Mouse (Mus musculus) brain, embryonic 18.5 days (tissue): Measurements from ENCODE around the gene Apoe.

Experiments used
- DNase-seq: peaks from one replicate; pipeline ENCODE4 v3.0.0-alpha.2; 2012; ENCODE audit warnings: low read depth, low spot score

The Apoe gene

DNA sequence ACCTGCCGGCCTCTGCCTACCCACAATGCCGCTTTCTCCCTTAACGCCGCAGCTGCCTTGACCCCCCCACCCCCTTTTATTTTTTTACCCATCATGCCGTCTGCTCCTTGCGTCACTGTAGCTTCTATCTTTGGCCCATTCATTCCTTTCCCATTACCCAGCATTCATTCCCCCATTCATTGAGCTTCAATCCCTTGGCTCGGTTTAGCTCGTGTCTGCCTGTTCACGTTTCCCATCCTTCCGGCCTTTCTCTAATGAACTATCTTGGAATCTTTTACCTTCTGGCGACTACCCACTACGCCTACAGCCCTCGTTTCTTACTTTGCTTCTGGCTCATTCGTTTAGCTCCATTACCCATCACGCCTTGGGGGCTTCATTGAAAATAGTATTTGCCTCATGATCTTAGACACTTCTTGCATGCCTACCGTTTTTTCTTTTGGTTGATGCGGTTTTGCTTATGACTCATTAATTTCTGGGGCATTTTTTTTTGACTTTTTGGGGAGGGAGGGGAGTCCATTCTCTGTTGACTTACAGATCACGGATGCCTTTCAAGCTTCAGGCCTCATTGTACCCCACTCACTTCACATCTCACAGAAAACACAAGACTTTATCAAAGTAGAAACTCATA, 17.2 kb upstream of the Apoe start:
- no peak for DNase-seq

DNA sequence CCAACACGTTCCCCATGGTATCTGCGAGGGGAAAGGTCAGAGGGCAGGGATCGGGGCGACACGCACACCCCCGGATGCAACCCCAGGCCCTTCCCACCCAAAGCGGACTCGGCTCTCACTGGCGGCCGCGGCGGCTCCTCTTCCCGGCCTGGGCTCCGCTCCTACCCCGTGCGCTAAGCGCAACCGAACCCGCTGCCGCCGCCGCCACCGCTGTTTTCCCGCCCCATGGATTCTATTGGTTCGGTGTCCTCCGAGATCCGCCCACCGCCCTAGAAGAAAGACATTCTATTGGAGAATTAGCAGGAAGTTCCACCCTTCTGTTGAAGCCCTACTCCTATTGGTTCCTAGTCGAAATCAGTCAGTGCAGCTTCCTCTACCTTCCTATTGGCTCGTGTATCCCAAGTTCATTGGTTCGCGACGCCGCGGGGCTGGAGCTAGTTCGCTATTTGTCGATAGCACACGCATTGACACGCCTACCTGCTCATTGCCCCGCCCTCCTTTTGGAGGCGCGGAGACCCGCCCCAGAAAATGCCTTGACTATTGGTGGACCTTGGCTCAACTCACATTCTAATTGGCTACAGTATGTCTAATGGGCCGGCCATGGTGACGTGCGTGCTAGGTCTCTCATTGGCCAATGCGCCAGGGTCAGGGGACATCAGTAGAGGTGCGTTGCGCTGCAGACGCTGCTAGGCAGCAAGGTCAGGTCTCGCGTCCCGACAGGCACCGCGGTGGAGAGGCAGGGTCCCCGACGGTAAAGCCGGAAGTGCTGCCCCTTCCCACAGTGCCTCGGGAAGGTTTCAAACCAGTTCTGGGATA, 16.5 kb upstream of the Apoe start, which contains the start of gene Tomm40:
TSS of gene Tomm40 (minus strand) at position 200 of the 816 bp plus-strand sequence.
- peak; percentile 100 for DNase-seq

DNA sequence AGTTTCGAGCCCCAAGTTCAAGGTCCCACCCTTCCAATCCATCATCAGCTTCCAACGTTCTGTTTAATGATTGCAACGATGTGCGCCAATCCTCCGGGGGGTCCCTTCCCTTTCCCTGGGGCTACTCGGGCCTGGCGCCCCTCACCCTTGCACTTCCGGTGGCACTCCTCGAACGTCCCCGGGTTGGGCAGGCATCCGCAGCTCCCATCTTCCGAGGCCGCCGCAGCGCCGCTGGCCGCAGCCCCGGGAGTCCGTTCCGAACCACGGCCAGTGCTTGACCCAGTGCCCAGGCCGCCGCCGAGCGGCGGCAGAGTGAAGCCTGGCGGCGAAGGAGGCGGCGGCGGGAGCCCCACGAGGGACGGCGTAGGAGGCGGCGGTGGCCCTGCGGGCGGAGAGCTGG, 15.8 kb upstream of the Apoe start:
- no peak for DNase-seq

DNA sequence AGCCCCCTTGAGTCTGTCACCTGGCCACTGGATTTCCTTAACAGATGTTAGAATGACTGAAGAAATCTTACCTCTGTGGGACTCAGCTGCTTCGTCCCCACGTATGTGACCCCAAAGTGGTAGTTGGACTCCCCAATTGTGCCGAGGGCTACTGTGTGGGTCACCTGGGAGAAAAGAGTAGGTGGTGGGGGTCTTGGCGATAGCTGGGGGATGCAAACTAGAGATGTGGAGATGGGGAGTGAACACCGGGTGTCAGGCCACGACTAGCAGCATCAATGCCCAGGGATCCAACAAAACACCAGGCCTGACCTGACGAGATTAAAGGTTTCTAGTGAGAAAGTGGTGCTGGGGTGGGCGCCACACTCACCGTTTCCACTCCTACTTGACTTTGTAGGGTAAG, 14.6 kb upstream of the Apoe start:
- no peak for DNase-seq

DNA sequence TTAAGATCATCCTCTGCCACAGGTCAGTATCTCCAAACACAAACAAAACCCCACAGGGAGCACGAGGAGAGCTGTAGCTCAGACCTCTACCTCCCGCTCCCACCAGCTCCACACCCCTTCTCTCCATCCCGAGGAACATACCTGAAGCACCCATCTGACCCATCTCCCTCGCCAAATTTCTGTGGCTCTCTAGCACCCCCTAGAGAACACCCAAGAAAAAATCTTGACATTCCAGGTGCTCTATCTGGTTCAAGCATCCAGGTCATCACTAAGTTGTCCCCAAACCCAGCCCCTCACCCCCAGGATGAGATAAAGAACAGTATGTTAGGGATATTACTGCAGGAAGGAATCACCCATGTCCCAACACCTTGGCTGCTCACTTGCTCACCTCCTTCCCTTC, 14.2 kb upstream of the Apoe start:
- no peak for DNase-seq

DNA sequence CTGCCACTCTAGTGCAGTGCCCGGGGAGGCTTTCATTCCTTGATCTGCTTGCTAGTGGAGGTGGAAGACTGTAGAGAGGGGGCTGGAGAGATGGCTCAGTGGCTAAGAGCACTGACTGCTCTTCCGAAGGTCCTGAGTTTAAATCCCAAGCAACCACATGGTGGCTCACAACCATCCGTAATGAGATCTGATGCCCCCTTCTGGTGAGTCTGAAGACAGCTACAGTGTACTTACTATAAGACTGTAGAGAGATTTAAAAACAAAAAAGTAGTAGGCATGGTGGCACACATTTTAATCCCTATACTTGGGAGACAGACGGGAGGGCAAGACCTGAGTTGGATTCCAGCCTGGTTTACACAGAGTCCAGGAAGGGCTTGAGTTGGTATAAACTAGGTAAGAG, 13.4 kb upstream of the Apoe start:
- DNase-seq = no peak

DNA sequence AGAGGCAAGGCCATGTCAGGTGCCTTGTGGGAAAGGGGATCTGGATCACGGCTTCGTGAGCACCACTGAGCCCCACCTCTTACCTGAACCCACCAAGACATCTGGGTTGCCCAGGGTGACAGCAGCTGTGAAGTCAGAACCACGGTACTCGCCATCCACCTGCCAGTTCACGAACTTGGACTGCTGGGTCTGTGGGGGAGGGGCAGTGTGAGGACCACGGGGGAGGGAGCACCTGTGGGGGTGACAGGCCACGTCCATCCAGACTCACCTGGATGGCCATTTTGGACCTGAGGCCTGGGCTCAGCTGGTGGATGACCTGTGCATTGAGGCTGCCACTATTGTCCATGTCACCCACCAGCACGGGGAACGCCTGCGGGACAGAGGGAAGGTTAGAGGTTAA, 11.7 kb upstream of the Apoe start:
- DNase-seq = no peak

DNA sequence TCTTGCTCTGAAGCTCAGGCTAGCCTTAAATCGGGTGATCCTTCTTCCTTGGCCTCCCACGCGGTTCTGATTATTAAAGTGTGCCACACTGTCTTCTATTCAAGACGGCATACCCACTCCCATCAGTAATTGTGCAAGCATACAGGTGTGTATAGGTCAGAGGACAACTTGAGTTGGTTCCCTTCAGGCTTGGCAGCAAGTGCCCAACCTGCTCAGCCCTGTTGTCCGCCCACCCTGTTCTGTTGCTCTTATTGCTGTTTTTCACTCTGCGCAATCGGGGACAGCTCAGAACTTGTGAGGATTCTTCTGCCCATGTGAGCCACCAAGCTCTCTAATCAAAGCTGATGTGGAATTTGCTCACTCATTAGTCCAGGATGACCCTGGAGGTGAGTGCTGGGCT, 6.3 kb upstream of the Apoe start:
- no peak for DNase-seq

DNA sequence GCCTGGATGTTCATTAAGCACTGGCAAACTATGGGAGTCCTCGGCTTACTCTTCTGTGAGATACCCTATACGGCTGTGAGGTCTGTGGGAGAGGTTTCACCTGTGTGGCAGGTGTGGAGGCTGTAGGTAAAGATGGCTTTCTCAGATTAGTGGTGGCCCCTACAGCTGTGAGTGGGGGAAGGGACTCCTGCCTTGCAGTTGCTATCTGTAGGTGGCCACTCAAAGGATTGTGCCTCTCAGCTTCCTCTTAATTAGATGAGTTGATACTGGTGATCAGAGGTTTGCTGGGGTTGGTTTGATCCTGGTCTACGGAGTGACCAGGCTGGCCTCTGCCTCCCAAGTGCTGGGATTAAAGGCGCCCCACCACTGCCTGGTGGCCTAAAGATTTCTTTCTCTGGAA, 5.5 kb upstream of the Apoe start:
- DNase-seq = no peak

DNA sequence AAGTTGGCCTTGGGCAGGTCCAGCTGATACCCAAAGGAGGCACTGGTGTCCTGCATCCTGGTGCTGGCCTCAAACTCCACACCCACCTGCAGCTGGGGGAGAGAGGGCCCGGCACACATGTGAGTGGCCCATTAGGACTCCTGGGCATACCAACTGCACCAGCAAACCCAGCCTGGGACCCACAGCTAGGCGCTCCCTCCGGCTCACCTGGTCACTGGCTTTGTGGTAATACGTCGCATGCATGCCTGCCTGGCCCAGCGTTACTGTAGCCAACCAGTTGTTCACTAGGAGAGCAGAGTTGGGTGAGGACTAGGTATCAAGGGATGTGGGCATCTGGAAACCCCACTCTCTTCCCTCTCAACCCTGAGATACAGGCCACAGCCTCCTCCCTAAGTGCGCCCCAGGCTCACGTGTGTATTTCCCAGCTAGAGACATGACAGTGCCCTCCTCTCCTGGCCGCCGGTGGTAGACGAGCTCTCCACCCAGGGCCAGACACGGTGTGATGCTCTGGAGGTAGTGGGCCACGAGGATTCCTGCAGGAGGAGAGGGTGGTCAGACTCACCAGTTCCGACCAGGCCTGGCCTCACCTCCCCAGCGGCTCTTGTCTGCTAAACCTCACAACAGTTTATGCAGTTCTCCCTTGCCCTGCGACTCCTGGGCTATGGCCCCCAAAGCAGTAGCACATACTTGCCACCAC, 4.0 kb upstream of the Apoe start:
- no peak for DNase-seq

DNA sequence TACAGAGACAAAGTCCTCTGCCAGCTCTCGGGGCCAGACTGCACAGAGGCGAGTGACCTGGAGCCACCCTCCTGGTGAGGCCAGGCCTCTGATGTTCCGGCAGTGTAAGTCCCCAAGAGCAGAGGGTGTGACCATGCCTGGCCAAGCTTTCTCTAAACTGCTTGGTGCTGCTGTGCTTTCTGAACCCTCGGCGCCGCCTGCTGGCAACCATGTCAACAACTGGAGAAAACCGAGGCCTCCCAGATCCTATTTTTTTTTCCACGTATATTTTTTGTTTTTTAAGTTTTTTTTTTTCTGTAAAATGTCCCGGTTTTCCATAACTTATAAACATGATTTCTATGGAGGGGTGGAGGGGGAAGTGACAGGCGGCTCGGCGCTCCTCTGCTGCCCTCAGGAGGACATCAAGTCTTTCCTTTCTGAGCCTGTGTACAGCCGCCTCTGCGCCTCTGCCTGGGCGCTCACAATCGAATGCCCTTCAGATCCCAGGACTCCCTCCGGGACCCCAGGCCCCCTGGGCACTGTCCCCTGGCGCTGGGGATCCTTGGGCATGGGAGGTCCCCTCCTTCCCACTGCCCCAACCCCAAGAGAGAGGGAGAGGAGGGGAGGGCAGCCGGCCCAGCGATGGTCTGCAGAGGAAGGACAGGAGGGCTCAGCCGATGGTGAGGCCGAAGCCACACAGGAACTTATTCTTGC, 2.2 kb upstream of the Apoe start:
- no peak for DNase-seq

DNA sequence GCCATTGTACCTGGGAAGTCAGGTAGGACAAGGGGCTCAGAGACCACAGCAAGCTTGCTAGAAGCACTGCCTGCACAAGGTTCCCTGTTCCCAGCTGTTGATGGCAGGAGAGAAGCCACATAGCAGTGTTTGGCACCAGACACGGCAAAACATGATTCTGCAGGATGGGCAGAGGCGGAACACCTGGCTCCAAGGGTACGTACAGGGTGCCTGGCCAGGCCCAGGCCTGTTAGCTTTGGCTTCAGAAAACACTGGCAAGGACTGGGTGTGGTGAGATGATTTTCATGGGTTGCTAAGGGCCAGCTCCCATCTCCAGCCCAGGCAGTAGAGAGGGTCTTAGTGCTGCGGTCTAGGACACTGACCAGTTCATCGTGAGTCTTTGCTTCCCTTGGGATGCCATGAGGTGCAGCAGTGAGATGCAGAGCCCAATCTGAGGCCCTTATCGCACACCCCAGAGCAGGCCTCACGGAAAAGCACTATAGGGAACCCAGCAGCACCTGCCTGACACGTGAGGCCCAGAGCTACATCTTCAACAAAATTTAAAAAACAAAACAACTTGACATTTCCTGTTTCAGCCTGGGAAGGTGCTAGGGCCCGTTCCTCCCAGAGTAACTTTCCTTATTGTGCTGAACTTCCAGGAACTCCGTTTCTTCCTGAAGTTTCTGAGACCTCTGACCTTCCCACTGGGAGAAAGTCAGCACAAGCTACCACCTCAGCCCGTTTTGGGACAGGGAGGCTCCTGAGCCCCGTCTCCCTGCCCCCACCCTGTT, 1.5 kb upstream of the Apoe start:
- no peak for DNase-seq

DNA sequence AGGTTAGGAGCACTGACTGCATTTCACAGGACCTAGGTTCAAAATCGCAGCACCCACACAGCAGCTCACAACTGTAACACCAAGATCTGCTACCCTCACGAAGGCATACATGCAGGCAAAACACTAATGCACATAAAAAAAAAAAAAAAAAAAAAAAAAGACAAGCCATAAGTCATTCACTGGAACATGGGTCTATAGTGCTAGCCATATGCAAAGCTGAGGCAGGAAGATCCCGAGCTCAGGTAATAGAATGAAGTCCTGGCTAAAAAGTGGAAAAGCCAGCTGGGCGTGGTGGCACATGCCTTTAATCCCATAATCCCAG, 800 bp upstream of the Apoe start:
- DNase-seq = no peak

DNA sequence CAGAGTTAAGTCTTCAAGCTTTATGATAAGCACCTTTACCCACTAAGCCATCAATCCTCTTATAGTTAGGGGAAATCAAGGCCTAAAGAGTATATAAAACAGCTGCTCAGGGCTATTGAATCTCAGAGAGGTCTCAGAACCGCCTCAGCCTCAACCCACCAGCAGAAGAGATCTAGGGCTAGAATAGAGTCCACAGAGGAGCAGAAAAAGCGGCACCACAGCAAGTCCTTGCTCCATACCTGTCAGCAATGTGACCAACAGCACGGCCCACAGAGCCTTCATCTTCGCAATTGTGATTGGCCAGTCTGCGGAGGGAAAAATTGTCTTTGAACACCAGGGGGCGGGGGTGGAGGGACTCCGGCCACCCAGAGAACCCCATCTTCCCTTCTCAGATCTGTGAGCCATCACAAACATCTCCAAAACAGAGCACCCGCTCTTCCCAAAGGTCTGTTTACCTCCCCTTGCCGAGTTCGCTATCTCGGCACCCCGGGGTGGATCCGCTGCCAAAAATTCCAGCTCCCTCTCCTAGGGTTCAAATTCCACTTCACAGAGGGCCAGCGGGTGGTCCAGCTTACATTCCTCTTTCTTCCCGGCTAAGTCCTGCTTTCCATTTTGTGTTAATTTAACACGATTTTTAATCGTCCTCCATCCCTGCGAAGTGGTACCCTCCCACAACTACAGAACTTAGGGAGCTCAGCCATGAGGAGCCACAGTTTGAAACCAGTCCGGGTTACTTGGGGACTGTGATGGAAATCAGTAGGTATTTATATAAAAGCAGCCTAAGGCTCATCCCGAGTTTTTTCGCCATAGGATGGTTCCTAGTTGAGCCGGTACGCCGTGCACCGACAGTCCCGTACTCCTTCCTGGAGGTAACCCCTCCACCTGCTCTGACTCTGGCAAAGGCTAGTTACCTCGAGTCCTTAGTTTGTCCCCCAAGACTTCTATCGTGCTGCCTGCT, 760 bp downstream of the Apoe start:
- no peak for DNase-seq

DNA sequence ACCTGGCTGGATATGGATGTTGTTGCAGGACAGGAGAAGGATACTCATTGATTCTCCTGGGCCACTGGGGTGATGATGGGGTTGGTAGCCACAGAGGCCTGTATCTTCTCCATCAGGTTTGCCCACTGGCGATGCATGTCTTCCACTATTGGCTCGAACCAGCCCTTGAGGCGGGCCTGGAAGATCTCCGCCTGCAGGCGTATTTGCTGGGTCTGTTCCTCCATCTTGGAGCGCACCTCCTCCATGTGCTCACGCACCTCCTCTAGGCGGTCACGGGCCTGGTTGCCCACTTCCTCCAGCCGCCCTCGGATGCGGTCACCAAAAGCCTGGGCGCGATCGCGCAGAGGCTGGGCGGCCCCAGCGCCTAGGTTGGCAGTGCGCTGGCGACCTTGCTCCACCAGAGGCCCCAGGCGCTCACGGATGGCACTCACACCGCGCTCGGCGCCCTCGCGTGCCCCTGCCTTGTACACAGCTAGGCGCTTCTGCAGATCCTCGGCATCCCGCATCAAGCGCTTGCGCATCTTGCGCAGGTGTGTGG, 2.6 kb downstream of the Apoe start:
- no peak for DNase-seq

DNA sequence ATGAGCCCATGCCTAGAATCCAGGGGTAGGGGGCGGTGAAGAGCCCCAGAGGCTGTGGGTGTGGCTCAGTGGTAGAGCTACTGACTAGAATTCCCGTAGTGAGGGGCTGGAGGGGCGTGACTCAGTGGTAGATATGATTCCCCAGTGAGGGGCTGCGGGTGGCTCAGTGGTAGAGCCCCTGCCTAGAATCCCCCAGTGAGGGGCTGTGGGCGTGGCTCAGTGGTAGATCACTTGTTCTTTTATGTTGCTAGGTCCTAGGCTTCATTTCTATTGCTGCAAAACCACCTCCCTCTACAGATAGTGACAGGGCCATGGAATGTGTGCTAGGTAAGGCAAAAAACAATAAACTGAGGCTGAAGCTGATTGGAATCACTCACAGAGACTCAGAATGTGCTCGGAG, 3.1 kb downstream of the Apoe start:
- DNase-seq = no peak

DNA sequence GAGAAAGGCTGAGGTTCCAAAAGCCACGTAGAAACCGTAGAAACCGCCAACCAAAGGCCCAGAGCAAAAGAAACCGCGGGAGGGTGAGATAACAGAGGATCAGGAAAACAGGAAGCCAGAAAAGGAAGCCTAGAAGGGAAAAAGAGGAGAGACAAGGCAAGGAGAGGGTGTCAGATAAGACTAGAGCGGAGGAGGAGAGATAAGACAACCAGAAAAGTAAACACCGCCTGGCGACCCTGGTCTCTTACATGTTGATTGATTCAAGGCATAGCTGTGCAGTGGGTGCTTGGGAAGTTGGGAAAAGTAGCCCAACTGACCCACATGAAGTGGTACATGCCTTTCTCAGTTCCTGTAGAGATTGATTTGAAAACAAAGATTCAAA, 3.8 kb downstream of the Apoe start:
- no peak for DNase-seq

DNA sequence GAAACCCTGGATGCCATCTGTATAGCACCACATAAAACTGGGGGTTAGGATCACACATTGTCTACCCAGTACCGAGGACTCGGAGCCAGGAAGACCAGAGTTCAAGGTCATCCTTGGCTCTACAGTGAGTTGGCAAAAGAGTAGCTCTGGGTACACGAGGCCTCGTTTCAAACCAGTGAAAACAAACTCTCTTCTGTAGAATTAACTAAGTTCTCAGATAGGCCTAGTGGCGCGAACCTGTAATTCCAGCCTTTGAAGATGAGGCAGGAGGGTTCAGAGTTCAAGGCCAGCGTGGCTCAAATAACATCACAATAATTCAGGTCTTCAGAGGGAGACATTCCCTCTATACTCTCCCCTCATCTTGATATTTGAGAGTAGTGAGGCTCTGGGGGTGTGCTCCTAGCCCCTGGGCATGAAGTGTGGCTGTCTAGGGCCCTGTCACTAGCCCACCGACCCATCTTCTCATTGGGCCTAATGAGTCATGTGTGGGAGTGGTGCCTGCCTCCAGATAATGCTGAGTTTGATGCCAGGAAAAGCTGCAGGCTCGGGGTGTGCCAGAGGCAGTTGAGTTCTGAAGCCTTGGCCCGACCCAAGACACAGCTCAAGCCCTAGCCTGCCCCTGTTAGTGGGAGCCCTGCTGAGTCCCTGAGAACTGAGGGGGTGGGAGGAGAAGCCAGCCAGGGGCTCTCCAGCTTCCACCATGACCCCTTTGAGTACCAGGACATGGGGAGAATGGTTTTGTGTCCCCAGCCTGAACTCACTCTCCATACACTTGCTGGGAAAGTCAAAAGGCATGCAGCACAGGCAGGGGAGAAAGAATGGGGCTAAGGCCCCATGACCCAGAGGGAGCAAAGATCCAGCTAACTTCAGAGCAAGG, 4.4 kb downstream of the Apoe start:
- DNase-seq = no peak

DNA sequence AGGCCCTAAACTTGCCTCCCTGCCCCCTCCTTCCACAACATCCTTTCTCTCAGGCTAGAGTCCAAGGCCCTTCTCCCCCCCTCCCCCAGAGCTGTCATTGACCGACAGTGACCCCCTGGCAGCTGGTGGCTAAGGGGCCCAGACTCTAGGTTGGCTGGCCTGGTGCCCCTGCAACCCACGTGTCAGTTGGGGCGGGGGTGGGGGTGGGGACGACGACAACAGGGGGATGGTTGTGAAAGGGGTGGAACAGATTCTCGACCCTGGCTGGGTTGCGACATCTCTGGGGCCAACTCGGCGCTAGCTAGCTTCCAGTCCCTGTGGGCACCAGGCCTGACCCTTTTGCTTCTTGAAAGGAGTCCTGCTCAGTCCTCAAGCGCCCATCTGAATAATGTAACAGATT, 5.6 kb downstream of the Apoe start:
- no peak for DNase-seq
